Mouse (Mus musculus): ENCODE measurements around the gene Olfr750.
"Not testable (repeated sequence)": the region's sequence is repeated elsewhere in the genome, so short reads cannot be mapped to it uniquely, and the experiment has no call there.

Olfr750 gene

GRCm38 (mm10) chr14:51074335-51074734 lies at the start of gene Olfr750:
Gene Olfr750 (minus strand): TSS chr14:51074435.
- no peak for DNase-seq (ENCODE audit: low read depth, low spot score)

- DNase-seq (ENCODE audit: low read depth, low spot score): no peak
Measured at GRCm38 (mm10) chr14:51113916-51114560, 39.8 kb upstream of the Olfr750 start, which contains the start of gene Eddm3b. Gene Eddm3b (plus strand): TSS chr14:51114426.

- DNase-seq (ENCODE audit: low read depth, low spot score): no peak
Measured at GRCm38 (mm10) chr14:51113476-51113875, 39.2 kb upstream of the Olfr750 start.

GRCm38 (mm10) chr14:51111966-51112365 lies 37.7 kb upstream of the Olfr750 start:
- no peak for DNase-seq (ENCODE audit: low read depth, low spot score)

- no peak for DNase-seq (ENCODE audit: low read depth, low spot score)
Measured at GRCm38 (mm10) chr14:51106449-51106967, 32.3 kb upstream of the Olfr750 start.

GRCm38 (mm10) chr14:51104366-51104765 lies 30.1 kb upstream of the Olfr750 start:
- DNase-seq (ENCODE audit: low read depth, low spot score): no peak

- no peak for DNase-seq (ENCODE audit: low read depth, low spot score)
Measured at GRCm38 (mm10) chr14:51103217-51103616, 29.0 kb upstream of the Olfr750 start.

GRCm38 (mm10) chr14:51101284-51101683 lies 27.0 kb upstream of the Olfr750 start:
- no peak for DNase-seq (ENCODE audit: low read depth, low spot score)

- DNase-seq (ENCODE audit: low read depth, low spot score): no peak
Measured at GRCm38 (mm10) chr14:51098921-51099320, 24.7 kb upstream of the Olfr750 start.

- DNase-seq (ENCODE audit: low read depth, low spot score): not testable (repeated sequence)
Measured at GRCm38 (mm10) chr14:51098300-51098699, 24.1 kb upstream of the Olfr750 start.

GRCm38 (mm10) chr14:51095736-51096524 lies 21.7 kb upstream of the Olfr750 start:
- no peak for DNase-seq (ENCODE audit: low read depth, low spot score)

- DNase-seq (ENCODE audit: low read depth, low spot score): no peak
Measured at GRCm38 (mm10) chr14:51094921-51095320, 20.7 kb upstream of the Olfr750 start.

GRCm38 (mm10) chr14:51094096-51094875 lies 20.1 kb upstream of the Olfr750 start:
- DNase-seq (ENCODE audit: low read depth, low spot score): no peak

GRCm38 (mm10) chr14:51093496-51093895 lies 19.3 kb upstream of the Olfr750 start:
- DNase-seq (ENCODE audit: low read depth, low spot score): no peak

- DNase-seq (ENCODE audit: low read depth, low spot score): no peak
Measured at GRCm38 (mm10) chr14:51092073-51092620, 17.9 kb upstream of the Olfr750 start.

GRCm38 (mm10) chr14:51090921-51091900 lies 17.0 kb upstream of the Olfr750 start, which contains the start of the genes Rnase4 and Ang:
Gene Rnase4 (plus strand): TSS chr14:51091077.
Gene Ang (plus strand): TSS chr14:51091150.
- DNase-seq (ENCODE audit: low read depth, low spot score): no peak

- DNase-seq (ENCODE audit: low read depth, low spot score): no peak
Measured at GRCm38 (mm10) chr14:51090077-51090781, 16.0 kb upstream of the Olfr750 start.

- no peak for DNase-seq (ENCODE audit: low read depth, low spot score)
Measured at GRCm38 (mm10) chr14:51089674-51090076, 15.4 kb upstream of the Olfr750 start.

- DNase-seq (ENCODE audit: low read depth, low spot score): peak; percentile 96
Measured at GRCm38 (mm10) chr14:51088970-51089673, 14.9 kb upstream of the Olfr750 start.

All from telencephalon, adult 2 months (tissue).